Mouse (Mus musculus): Measurements from ENCODE around the gene Large2. TPM values are rescaled to one million over a fixed set of nuclear protein-coding genes. Genes with fewer than 3 reads are reported as not detected.

Large2 gene
- total and polyA plus RNA-seq, 2 experiments from 2014 or later, result 1.4 to 1.6 TPM

DNA sequence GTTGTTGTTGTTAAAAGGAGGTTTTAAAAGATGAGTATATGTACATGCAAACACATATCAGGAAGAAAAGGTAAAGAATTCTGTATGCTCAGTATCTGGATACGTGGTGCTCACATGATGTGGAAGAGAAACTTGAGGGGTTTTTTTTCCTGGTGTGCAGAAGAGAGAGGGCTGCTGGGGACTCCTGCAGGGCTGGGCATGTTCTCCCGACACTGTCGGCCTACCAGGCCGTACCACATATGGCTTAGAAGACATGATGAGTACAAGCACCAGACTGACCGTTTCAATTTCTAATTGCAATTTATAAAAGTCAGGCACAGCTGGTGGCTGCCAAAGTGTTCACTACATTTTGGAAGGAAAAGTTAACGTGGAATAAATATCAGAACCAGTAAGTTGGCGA is 49.0 kb downstream of the Large2 start:
- no peak for ATAC-seq (ENCODE audit: low FRiP score)
- no peak for DNase-seq (ENCODE audit: low spot score)
- H3K36me3 ChIP-seq (ENCODE audit: insufficient read depth, low read length), result peaks cover 5% of the 10 kb centered on the region
- no peak overlapping the region for H3K9ac ChIP-seq (replicated peaks; ENCODE audit: low read length, poor library complexity, severe bottlenecking)
- no peak overlapping the region for H3K4me2 ChIP-seq (ENCODE audit: low read depth, low read length, poor library complexity, severe bottlenecking)
- H3K27ac ChIP-seq (ENCODE audit: low read depth, low read length), result no peak overlapping the region
- WGBS, result 90% methylated on average over 7 of the region's 7 CpGs
- no peak for TF ChIP-seq CTCF (IDR thresholded peaks at IDR 0.05)
- no peaks in the 10 kb centered on the region for H3K9me3 ChIP-seq (ENCODE audit: low read length)
- H3K4me3 ChIP-seq (ENCODE audit: low read depth, low read length), result no peak overlapping the region
- H3K27me3 ChIP-seq (ENCODE audit: insufficient read depth, low read length), result no peaks in the 10 kb centered on the region
- H3K4me1 ChIP-seq (ENCODE audit: insufficient read depth, low read length), result no peaks in the 10 kb centered on the region

DNA sequence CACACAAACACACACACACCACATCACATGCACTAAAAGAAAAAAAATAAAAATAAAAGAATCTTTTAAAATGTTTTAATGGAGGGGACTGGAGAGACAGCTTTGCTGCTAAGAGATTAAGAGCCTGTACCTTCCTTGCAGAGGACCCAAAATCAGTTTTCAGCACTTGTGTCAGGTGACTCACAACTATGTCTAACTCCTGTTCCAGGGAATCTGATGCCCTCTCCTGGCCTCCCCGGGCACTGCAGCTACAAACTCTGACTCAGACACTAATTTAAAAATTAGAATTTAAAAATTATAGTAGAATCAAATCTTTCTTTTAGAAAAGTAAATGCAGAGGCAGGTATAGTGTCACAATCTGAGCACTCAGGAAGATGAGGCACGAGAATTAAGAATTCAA is 52.0 kb downstream of the Large2 start:
- Histone ChIP-seq H3K4me2 (ENCODE audit: low read depth, low read length, poor library complexity, severe bottlenecking) (no peak overlapping the region), H3K4me1 (ENCODE audit: insufficient read depth, low read length) (no peaks in the 10 kb centered on the region), H3K9me3 (ENCODE audit: low read length) (no peaks in the 10 kb centered on the region), H3K36me3 (ENCODE audit: insufficient read depth, low read length) (no peaks in the 10 kb centered on the region), H3K27me3 (ENCODE audit: insufficient read depth, low read length) (no peaks in the 10 kb centered on the region), H3K4me3 (ENCODE audit: low read depth, low read length) (no peak overlapping the region), H3K9ac (replicated peaks; ENCODE audit: low read length, poor library complexity, severe bottlenecking) (no peak overlapping the region), H3K27ac (ENCODE audit: low read depth, low read length) (no peak overlapping the region)
- DNase-seq (ENCODE audit: low spot score) (no peak), ATAC-seq (ENCODE audit: low FRiP score) (no peak)
- peak; percentile 57 for TF ChIP-seq CTCF (IDR thresholded peaks at IDR 0.05)
- 95% methylated on average over 2 of the region's 2 CpGs for WGBS

DNA sequence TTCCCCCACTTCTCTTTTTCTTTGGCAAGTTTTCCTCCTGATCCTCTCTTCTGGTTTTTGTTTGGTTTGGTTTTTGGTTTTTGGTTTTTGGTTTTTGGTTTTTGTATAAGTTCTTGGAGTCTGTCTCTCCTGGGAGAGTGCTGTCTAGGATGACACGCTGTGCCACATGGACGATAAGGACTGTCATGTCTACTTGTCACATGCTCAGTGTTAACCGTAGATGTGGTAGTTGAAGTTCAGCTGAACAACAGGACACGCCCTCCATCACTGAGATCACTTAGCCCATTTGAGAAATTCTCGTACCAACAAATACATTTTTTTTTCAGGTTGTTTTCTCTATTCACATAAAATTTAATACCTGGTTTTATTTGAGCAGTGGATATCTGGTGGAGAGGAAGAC is 57.4 kb downstream of the Large2 start:
- no peaks in the 10 kb centered on the region for H3K4me1 ChIP-seq (ENCODE audit: insufficient read depth, low read length)
- no peak overlapping the region for H3K27ac ChIP-seq (ENCODE audit: low read depth, low read length)
- H3K9ac ChIP-seq (replicated peaks; ENCODE audit: low read length, poor library complexity, severe bottlenecking), result no peak overlapping the region
- no peaks in the 10 kb centered on the region for H3K36me3 ChIP-seq (ENCODE audit: insufficient read depth, low read length)
- WGBS, result 86% methylated on average over 5 of the region's 5 CpGs
- no peak overlapping the region for H3K4me3 ChIP-seq (ENCODE audit: low read depth, low read length)
- no peak for TF ChIP-seq CTCF (IDR thresholded peaks at IDR 0.05)
- no peak for ATAC-seq (ENCODE audit: low FRiP score)
- no peaks in the 10 kb centered on the region for H3K27me3 ChIP-seq (ENCODE audit: insufficient read depth, low read length)
- H3K4me2 ChIP-seq (ENCODE audit: low read depth, low read length, poor library complexity, severe bottlenecking), result no peak overlapping the region
- DNase-seq (ENCODE audit: low spot score), result no peak
- H3K9me3 ChIP-seq (ENCODE audit: low read length), result no peaks in the 10 kb centered on the region

DNA sequence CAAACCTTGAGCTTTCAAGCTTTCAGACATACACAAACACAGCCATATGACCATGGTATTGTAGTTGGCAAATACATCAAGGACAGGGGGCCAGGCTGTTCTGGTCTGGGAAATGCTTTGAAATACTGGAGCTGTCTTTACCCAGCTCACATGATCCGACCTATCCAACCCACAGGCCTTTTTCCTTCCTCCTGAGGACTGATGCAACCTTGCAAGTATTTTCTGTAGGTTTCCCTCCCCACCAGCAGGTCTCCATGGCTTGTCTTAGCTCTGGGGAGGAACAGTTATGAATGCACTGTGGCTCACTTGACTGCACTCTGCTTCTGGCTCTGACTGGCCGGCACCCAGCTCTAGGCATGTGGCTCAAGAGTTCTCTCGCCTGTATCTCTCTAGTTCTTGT is 58.0 kb downstream of the Large2 start:
- Histone ChIP-seq H3K4me2 (ENCODE audit: low read depth, low read length, poor library complexity, severe bottlenecking) (no peak overlapping the region), H3K4me3 (ENCODE audit: low read depth, low read length) (no peak overlapping the region), H3K9ac (replicated peaks; ENCODE audit: low read length, poor library complexity, severe bottlenecking) (no peak overlapping the region), H3K36me3 (ENCODE audit: insufficient read depth, low read length) (no peaks in the 10 kb centered on the region), H3K27ac (ENCODE audit: low read depth, low read length) (no peak overlapping the region), H3K9me3 (ENCODE audit: low read length) (no peaks in the 10 kb centered on the region), H3K27me3 (ENCODE audit: insufficient read depth, low read length) (no peaks in the 10 kb centered on the region), H3K4me1 (ENCODE audit: insufficient read depth, low read length) (no peaks in the 10 kb centered on the region)
- WGBS, result 77% methylated on average over 3 of the region's 3 CpGs
- ATAC-seq (ENCODE audit: low FRiP score) (no peak), DNase-seq (ENCODE audit: low spot score) (no peak)
- TF ChIP-seq CTCF (IDR thresholded peaks at IDR 0.05), result no peak

Small RNA genes within 50 kb of the gene (microRNA-seq; reads per million reads assigned to microRNA genes)
- gene Mir7000 (ENCODE audit: borderline number of aligned reads), result not detected

Other genes with a start within 250 kb of the Large2 start
- gene Pex16, start 193 bp downstream of the Large2 start, total RNA-seq (2014; rRNA removed), result 23.6 and 31.8 TPM in 2 replicates
- gene Pex16, start 193 bp downstream of the Large2 start, polyA plus RNA-seq (2015; fragmentation: Nextera tagmentation; extraction: Ambion mirVana), result 43.4 and 51.5 TPM in 2 replicates
- gene 1700029I15Rik, start 7.7 kb upstream of the Large2 start, total RNA-seq (2014; rRNA removed), result 0.76 and 8.6 TPM in 2 replicates
- gene 1700029I15Rik, start 7.7 kb upstream of the Large2 start, polyA plus RNA-seq (2015; fragmentation: Nextera tagmentation; extraction: Ambion mirVana), result 3.1 and 4.7 TPM in 2 replicates
- gene Mapk8ip1, start 26.4 kb upstream of the Large2 start, total RNA-seq (2014; rRNA removed), result 286 and 357 TPM in 2 replicates
- 176 and 178 TPM in 2 replicates for gene Mapk8ip1, start 26.4 kb upstream of the Large2 start, polyA plus RNA-seq (2015; fragmentation: Nextera tagmentation; extraction: Ambion mirVana)
- gene Cry2, start 59.2 kb upstream of the Large2 start, total RNA-seq (2014; rRNA removed), result 41.9 and 48.4 TPM in 2 replicates
- 50.6 and 55.2 TPM in 2 replicates for gene Cry2, start 59.2 kb upstream of the Large2 start, polyA plus RNA-seq (2015; fragmentation: Nextera tagmentation; extraction: Ambion mirVana)
- 8.9 and 18.6 TPM in 2 replicates for gene Slc35c1, start 85.7 kb upstream of the Large2 start, total RNA-seq (2014; rRNA removed)
- gene Slc35c1, start 85.7 kb upstream of the Large2 start, polyA plus RNA-seq (2015; fragmentation: Nextera tagmentation; extraction: Ambion mirVana), result 16.8 and 18.8 TPM in 2 replicates
- gene Chst1, start 224.8 kb upstream of the Large2 start, total RNA-seq (2014; rRNA removed), result 64.4 and 73.8 TPM in 2 replicates
- 39.5 and 43.0 TPM in 2 replicates for gene Chst1, start 224.8 kb upstream of the Large2 start, polyA plus RNA-seq (2015; fragmentation: Nextera tagmentation; extraction: Ambion mirVana)